In the genomic region with DNA sequence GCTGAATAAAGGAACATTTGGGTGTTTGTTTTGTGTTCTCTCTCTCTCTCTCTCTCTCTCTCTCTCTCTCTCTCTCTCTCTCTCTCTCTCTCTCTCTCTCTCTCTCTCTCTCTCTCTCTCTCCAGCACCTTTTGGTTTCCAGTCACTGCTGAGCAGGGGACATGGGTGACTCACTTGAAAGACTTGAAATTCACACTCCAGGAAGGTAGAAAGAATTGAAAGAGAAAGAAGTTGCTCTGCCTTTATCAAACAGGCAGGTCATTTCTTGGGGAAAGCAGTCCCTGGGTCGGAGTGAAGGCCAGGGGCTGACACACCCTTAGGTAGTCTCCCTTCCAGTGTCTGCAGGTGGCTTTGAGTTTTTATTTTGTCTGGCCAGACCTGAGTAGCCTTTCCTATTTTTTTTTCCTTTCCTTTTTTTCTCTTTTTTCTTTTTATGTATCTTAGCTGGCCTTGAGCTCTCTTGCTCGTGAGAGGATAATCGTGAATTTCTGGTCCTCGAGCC, we compare ENCODE assay signal across 17 mouse cellular contexts.
DNase-seq lines count a peak whose midpoint lies in the region; ATAC-seq and TF ChIP-seq lines count a peak whose summit lies in the region.
"Had no signal": no experiment of that assay in that cellular context is flagged by ENCODE, and none has a peak within 500 bp of the region (broad histone marks: within the 10 kb centered on the region; RNA-seq: fewer than 3 reads in every experiment).

No protein-coding gene starts in this region.

- H3K27ac ChIP-seq in heart, postnatal 0 days (ENCODE audit: low read depth) = no peak overlapping the region
- no peak overlapping the region for H3K27ac ChIP-seq in CH12.LX (ENCODE audit: insufficient read depth, low read depth)
- H3K27ac ChIP-seq in cortical plate, adult 2 months (ENCODE audit: insufficient read depth, low read length) = no peak overlapping the region
- H3K27ac ChIP-seq in limb, embryonic 15.5 days = peak overlapping the region; percentile 81
- H3K27ac ChIP-seq: kidney, postnatal 0 days; liver, embryonic 12.5 days; macrophage; midbrain, embryonic 13.5 days had no signal

- in situ Hi-C loops in CH12.LX (cut with MboI; ENCODE audit: low pct_ligation_motif_present, low pct_unique_long_range_greater_than_20kb, low sequenced_read_pairs) = no loop called here

- no peak overlapping the region for H3K4me3 ChIP-seq in heart, postnatal 0 days (ENCODE audit: low read depth, low read length)
- no peak overlapping the region for H3K4me3 ChIP-seq in CH12.LX (replicated peaks in 1 of 3; ENCODE audit: low read depth in 2 of 3, low read length in 2 of 3, poor library complexity in 1 of 3)
- peak overlapping the region; percentile 37; the same call in 1 of the 2 replicates for H3K4me3 ChIP-seq in cortical plate, adult 2 months (ENCODE audit: insufficient read depth, low read length)
- no peak overlapping the region for H3K4me3 ChIP-seq in limb, embryonic 15.5 days
- H3K4me3 ChIP-seq: erythroblast, embryonic 14.5 days; liver, embryonic 12.5 days; midbrain, embryonic 13.5 days had no signal

- no peaks in the 10 kb centered on the region for H3K36me3 ChIP-seq in heart, postnatal 0 days (replicated peaks; ENCODE audit: control insufficient read depth, insufficient read depth, low read length)
- H3K36me3 ChIP-seq in CH12.LX (replicated peaks in 1 of 2; ENCODE audit: control insufficient read depth in 1 of 2, insufficient read depth in 1 of 2, low read length in 1 of 2) = no peaks in the 10 kb centered on the region
- no peaks in the 10 kb centered on the region for H3K36me3 ChIP-seq in limb, embryonic 15.5 days
- H3K36me3 ChIP-seq: liver, embryonic 12.5 days; midbrain, embryonic 13.5 days had no signal

- dilution Hi-C loops in CH12.LX (cut with MboI; ENCODE audit: extremely low pct_ligation_motif_present, extremely low pct_unique_long_range_greater_than_20kb, low sequenced_read_pairs) = no loop called here

- 73% methylated on average over 4 of the region's 4 CpGs for WGBS in heart, postnatal 0 days
- WGBS in limb, embryonic 15.5 days = 29% methylated on average over 4 of the region's 4 CpGs

- intact Hi-C loops in heart, postnatal 14 days (cut with DNase I) = no loop called here

- TF ChIP-seq RAD21 in CH12.LX (IDR thresholded peaks at IDR 0.05; ENCODE audit: low read depth, low read length) = no peak

- H3K4me2 ChIP-seq in heart, postnatal 0 days (ENCODE audit: low read depth, low read length) = peak overlapping the region; percentile 61
- peak overlapping the region; percentile 64; the same call in 1 of the 2 replicates for H3K4me2 ChIP-seq in CH12.LX (ENCODE audit: insufficient read depth, low read depth, poor library complexity, severe bottlenecking)
- H3K4me2 ChIP-seq in limb, embryonic 15.5 days = no peak overlapping the region
- H3K4me2 ChIP-seq: liver, embryonic 12.5 days; midbrain, embryonic 13.5 days had no signal

- no peaks in the 10 kb centered on the region for H3K4me1 ChIP-seq in heart, postnatal 0 days (ENCODE audit: control insufficient read depth, insufficient read depth)
- H3K4me1 ChIP-seq in CH12.LX (ENCODE audit: control insufficient read depth in 1 of 2, insufficient read depth in 2 of 2) = peaks cover 4 to 11% of the 10 kb centered on the region in 2 experiments
- H3K4me1 ChIP-seq in cortical plate, adult 2 months (ENCODE audit: control insufficient read depth, insufficient read depth, low read length) = peaks cover 1% of the 10 kb centered on the region; the same call in 1 of the 2 replicates
- peaks cover 13% of the 10 kb centered on the region; the same call in 1 of the 2 replicates for H3K4me1 ChIP-seq in limb, embryonic 15.5 days
- H3K4me1 ChIP-seq: liver, embryonic 12.5 days had no signal

- no peaks in the 10 kb centered on the region for H3K79me2 ChIP-seq in CH12.LX (replicated peaks; ENCODE audit: control insufficient read depth, extremely low read depth, insufficient read depth, poor library complexity, severe bottlenecking)

- no peak for ATAC-seq in heart, postnatal 0 days (ENCODE audit: insufficient read depth, low read depth)
- no peak for ATAC-seq in limb, embryonic 15.5 days (ENCODE audit: insufficient number of reproducible peaks, low FRiP score, low TSS enrichment, low read depth)
- no peak for ATAC-seq in megakaryocyte, adult 5-6 weeks (ENCODE audit: poor library complexity, severe bottlenecking)
- ATAC-seq: liver, embryonic 12.5 days; midbrain, embryonic 13.5 days had no signal

- no peak for DNase-seq in heart, postnatal 0 days (ENCODE audit: low spot score)
- DNase-seq in heart, postnatal 14 days = no peak
- no peak for DNase-seq in CH12.LX (ENCODE audit: extremely low read depth)
- DNase-seq in yolk sac, embryonic 10.5 days (ENCODE audit: low spot score) = no peak
- DNase-seq: adrenal gland, postnatal 14 days; cerebellum, adult 2 months; gastrocnemius, postnatal 25 days; right cerebral cortex, postnatal 25 days; thymus, adult 2 months had no signal

- no peak for TF ChIP-seq CTCF in heart, postnatal 0 days (IDR thresholded peaks at IDR 0.05; ENCODE audit: low read depth)
- TF ChIP-seq CTCF in CH12.LX (conservative IDR thresholded peaks at IDR 0.05 in 1 of 2, IDR thresholded peaks at IDR 0.05 in 1 of 2; ENCODE audit: low read depth in 2 of 2, low read length in 2 of 2) = no peak
- no peak for TF ChIP-seq CTCF in cortical plate, adult 2 months (IDR thresholded peaks at IDR 0.05; ENCODE audit: extremely low read depth, insufficient read depth, low read length)

- H3K9ac ChIP-seq in heart, postnatal 0 days (replicated peaks; ENCODE audit: low read depth, low read length) = no peak overlapping the region
- no peak overlapping the region for H3K9ac ChIP-seq in CH12.LX (ENCODE audit: insufficient read depth, low read depth)
- no peak overlapping the region for H3K9ac ChIP-seq in limb, embryonic 15.5 days
- H3K9ac ChIP-seq: liver, embryonic 12.5 days; midbrain, embryonic 13.5 days had no signal

- no peaks in the 10 kb centered on the region for H3K27me3 ChIP-seq in heart, postnatal 0 days (ENCODE audit: control insufficient read depth, insufficient read depth, low read length)
- no peaks in the 10 kb centered on the region for H3K27me3 ChIP-seq in CH12.LX (replicated peaks)
- H3K27me3 ChIP-seq in limb, embryonic 15.5 days = no peaks in the 10 kb centered on the region
- H3K27me3 ChIP-seq: liver, embryonic 12.5 days; midbrain, embryonic 13.5 days had no signal

- no peak for TF ChIP-seq EP300 in heart, postnatal 0 days (IDR thresholded peaks at IDR 0.05; ENCODE audit: low read depth)
- no peak for TF ChIP-seq EP300 in CH12.LX (IDR thresholded peaks at IDR 0.05; ENCODE audit: low read length)

- H3K9me3 ChIP-seq in heart, postnatal 0 days (replicated peaks; ENCODE audit: control insufficient read depth, low read length) = no peaks in the 10 kb centered on the region
- no peaks in the 10 kb centered on the region for H3K9me3 ChIP-seq in CH12.LX (replicated peaks; ENCODE audit: low read length)
- no peaks in the 10 kb centered on the region for H3K9me3 ChIP-seq in limb, embryonic 15.5 days
- H3K9me3 ChIP-seq: liver, embryonic 12.5 days; midbrain, embryonic 13.5 days had no signal

- TF ChIP-seq POLR2A in CH12.LX (IDR thresholded peaks at IDR 0.05; ENCODE audit: low read depth, low read length) = no peak
- TF ChIP-seq POLR2A in cortical plate, adult 2 months (IDR thresholded peaks at IDR 0.05; ENCODE audit: extremely low read depth, insufficient read depth, low read length) = no peak

TF ChIP-seq in CH12.LX, 34 proteins besides CTCF, POLR2A, EP300 and RAD21:
- TF ChIP-seq USF2 (conservative IDR thresholded peaks at IDR 0.05; ENCODE audit: low read depth, low read length) (no peak), TCF12 (IDR thresholded peaks at IDR 0.05; ENCODE audit: low read depth, low read length) (no peak), JUND (conservative IDR thresholded peaks at IDR 0.05; ENCODE audit: low read depth, low read length) (no peak), ZMIZ1 (IDR thresholded peaks at IDR 0.05; ENCODE audit: low read depth, low read length) (no peak)
